Mouse (Mus musculus): Measurements from ENCODE around the gene Wdr20. TPM values are rescaled to one million over a fixed set of nuclear protein-coding genes. Genes with fewer than 3 reads are reported as not detected.
A peak's percentile ranks its signal among the peaks of the same experiment; 100 is the strongest.
"Not testable (repeated sequence)": the region's sequence is repeated elsewhere in the genome, so short reads cannot be mapped to it uniquely, and the experiment has no call there.

Gene Wdr20
- total RNA-seq (2014; fragmentation: Nextera tagmentation): 28.5 and 36.9 TPM in 2 replicates
- total RNA-seq (2017): 47.1 and 47.7 TPM in 2 replicates
- polyA plus RNA-seq (2012): 8.1 and 16.4 TPM in 2 replicates

DNA sequence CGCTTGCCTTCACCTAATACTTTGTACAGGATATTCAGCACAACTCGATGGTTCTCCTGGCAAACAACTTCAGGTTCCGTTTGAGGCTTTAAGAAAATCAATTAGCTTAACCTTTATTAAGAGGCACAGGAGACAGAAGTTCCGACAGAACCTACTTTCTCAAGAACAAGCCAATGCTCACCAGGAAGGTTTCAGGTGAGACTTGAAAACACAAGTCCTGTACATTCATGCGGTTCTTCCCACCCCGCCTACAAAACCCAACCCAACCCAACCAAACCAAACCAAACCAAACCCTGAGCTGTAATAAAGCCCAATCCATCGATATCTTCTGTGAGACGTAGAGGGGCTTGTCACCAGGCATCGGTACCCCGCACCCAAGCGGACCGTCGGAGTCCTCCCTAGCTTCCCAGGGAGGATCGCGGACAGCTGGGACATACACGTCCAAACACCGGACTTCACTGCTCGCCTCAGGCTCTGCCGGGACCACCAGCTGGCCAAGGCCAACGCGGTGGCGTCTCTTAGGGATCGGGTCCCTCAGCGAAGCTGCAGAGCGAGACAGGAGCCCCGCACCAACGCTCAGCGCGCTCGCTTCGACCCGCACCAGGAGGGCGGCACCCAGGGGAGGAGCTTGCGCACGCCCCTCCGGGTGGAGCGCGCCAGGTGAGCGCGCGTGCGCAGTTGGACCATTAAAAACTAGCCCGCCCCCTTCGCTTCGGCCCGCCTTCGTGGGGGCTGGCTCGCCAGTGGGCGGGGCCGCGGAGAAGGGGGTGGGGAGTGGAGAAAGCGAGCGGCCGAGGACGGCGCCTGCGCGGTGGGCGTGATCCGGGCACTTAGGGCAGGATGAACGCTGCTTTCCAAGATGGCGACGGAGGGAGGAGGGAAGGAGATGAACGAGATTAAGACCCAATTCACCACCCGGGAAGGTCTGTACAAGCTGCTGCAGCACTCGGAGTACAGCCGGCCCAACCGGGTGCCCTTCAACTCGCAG is at the start of gene Wdr20:
Gene Wdr20, plus strand, starts transcription at position 775 of the 988 bp plus-strand sequence.
- peak; percentile 89 for ATAC-seq (ENCODE audit: extremely low read depth, insufficient number of reproducible peaks, low FRiP score, poor library complexity, severe bottlenecking)

DNA sequence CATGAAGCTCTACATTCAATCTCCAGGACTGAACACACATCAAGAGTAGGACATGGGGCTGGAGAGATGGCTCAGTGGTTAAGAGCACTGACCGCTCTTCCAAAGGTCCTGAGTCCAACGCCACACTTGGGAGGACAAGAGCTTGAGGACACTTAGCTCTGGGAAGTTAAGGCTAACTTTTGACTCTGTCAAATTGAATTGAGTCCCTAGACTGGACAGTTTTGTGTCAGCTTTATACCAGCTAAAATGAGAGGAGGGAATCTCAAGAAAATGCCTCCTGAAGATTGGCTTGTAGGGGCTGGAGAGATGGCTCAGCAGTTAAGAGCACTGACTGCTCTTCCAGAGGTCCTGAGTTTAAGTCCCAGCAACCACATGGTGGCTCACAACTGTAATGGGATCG is 48.8 kb upstream of the Wdr20 start:
- peaks cover 86% of the 10 kb centered on the region for H3K36me3 ChIP-seq (replicated peaks)
- not testable (repeated sequence) for H3K27me3 ChIP-seq (ENCODE audit: insufficient read depth, low read length); ATAC-seq (ENCODE audit: extremely low read depth, insufficient number of reproducible peaks, low FRiP score, poor library complexity, severe bottlenecking); DNase-seq (ENCODE audit: low spot score); H3K9me3 ChIP-seq (replicated peaks); H3K4me3 ChIP-seq (ENCODE audit: low read depth, low read length)
- peaks cover 33% of the 10 kb centered on the region for H3K4me1 ChIP-seq (ENCODE audit: insufficient read depth, low read depth, low read length)
- peak; percentile 87; the same call in 1 of the 2 replicates for TF ChIP-seq POLR2AphosphoS5 (IDR thresholded peaks at IDR 0.05; ENCODE audit: insufficient replicate concordance, low read depth, low read length)

More for the DNA sequence above, at the start of gene Wdr20:
- DNase-seq (ENCODE audit: low spot score): peak; percentile 98
- TF ChIP-seq GATA1 (IDR thresholded peaks at IDR 0.05; ENCODE audit: borderline replicate concordance, low read length) (no peak), POLR2AphosphoS5 (IDR thresholded peaks at IDR 0.05; ENCODE audit: insufficient replicate concordance, low read depth, low read length) (no peak), CTCF (IDR thresholded peaks at IDR 0.05; ENCODE audit: low read depth, low read length) (no peak), TAL1 (conservative IDR thresholded peaks at IDR 0.05; ENCODE audit: low read depth, low read length) (no peak), GATA2 (IDR thresholded peaks at IDR 0.05; ENCODE audit: borderline replicate concordance, low read depth, low read length) (peak; percentile 70; the same call in 1 of the 2 replicates)
- Histone ChIP-seq H3K36me3 (replicated peaks) (peaks cover 16% of the 10 kb centered on the region), H3K4me3 (ENCODE audit: low read depth, low read length) (peak within 1 kb of the TSS; percentile 94), H3K27me3 (ENCODE audit: insufficient read depth, low read length) (peaks cover 14% of the 10 kb centered on the region), H3K9me3 (replicated peaks) (no peaks in the 10 kb centered on the region), H3K4me1 (ENCODE audit: insufficient read depth, low read depth, low read length) (peaks cover 25% of the 10 kb centered on the region)

DNA sequence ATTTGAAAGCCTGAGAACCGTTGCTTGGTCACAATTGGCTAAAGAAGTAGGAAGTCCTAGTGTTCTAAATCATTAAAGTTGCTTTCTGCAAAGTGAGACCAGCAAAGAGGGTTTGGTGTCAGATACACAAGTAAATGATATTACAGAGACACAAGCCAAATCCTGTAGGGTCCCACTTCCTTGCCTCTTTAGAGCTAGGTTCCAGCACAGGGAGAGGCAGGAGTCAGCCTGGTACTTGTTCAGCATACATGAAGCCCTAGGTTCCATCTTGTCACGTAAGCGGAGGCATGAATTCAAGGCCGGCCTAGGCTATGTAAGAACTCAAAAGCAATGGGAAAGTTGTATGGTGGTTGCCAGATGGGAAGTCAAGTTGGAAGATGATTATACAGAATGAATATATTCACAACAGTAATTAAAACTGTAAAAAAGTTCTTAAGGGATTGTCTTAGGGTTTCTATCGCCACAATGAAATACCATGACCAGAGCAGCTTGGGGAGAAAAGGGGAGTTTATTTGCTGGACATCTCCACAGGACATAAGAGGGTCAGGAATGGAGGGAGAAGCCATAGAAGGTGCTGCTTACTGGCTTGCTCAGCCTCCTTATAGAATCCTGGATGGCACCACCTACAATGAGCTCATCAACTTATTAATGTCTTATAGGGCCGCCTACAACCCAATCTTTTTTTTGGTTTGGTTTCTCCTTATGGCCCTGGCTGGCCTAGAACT is 47.7 kb upstream of the Wdr20 start:
- H3K27me3 ChIP-seq (ENCODE audit: insufficient read depth, low read length): no peaks in the 10 kb centered on the region
- TF ChIP-seq CTCF (IDR thresholded peaks at IDR 0.05; ENCODE audit: low read depth, low read length): no peak
- TF ChIP-seq GATA2 (IDR thresholded peaks at IDR 0.05; ENCODE audit: borderline replicate concordance, low read depth, low read length): no peak
- no peak for TF ChIP-seq TAL1 (conservative IDR thresholded peaks at IDR 0.05; ENCODE audit: low read depth, low read length)
- no peak; the same call in 1 of the 2 replicates for TF ChIP-seq POLR2AphosphoS5 (IDR thresholded peaks at IDR 0.05; ENCODE audit: insufficient replicate concordance, low read depth, low read length)
- TF ChIP-seq GATA1 (IDR thresholded peaks at IDR 0.05; ENCODE audit: borderline replicate concordance, low read length): no peak
- no peak for ATAC-seq (ENCODE audit: extremely low read depth, insufficient number of reproducible peaks, low FRiP score, poor library complexity, severe bottlenecking)
- no peak for DNase-seq (ENCODE audit: low spot score)
- no peak overlapping the region for H3K4me3 ChIP-seq (ENCODE audit: low read depth, low read length)
- peaks cover 86% of the 10 kb centered on the region for H3K36me3 ChIP-seq (replicated peaks)
- no peaks in the 10 kb centered on the region for H3K9me3 ChIP-seq (replicated peaks)
- H3K4me1 ChIP-seq (ENCODE audit: insufficient read depth, low read depth, low read length): peaks cover 36% of the 10 kb centered on the region

GRCm38 (mm10) chr12:110693378-110693777 is 44.4 kb upstream of the Wdr20 start:
- not testable (repeated sequence) for H3K27me3 ChIP-seq (ENCODE audit: insufficient read depth, low read length); DNase-seq (ENCODE audit: low spot score); ATAC-seq (ENCODE audit: extremely low read depth, insufficient number of reproducible peaks, low FRiP score, poor library complexity, severe bottlenecking); H3K9me3 ChIP-seq (replicated peaks)
- Histone ChIP-seq H3K4me3 (ENCODE audit: low read depth, low read length) (peak overlapping the region; percentile 60), H3K36me3 (replicated peaks) (peaks cover 62% of the 10 kb centered on the region), H3K4me1 (ENCODE audit: insufficient read depth, low read depth, low read length) (peaks cover 48% of the 10 kb centered on the region)

DNA sequence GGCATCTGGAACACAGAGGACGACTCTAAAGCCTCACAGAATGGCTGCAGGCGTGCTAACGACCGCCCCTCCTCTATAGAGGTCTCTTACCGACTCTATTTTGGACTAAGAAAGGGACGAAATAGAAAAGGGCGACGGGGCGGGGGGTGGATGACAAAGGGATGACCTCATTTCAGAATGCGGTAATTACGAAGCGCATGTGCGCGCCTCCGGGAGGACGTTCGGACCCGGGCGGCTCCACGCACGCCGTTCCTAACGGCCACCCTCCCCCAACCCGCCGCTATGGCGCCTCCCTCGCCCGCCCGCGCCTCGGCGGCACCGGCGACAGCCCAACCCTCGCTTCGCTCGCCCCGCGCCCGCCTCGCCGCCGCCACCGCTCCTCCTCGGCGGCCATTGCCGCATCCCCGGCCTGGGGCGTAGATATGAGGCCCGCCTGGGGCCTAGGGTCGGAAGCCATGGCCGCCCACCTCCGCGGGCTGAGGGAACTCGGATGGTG is 42.0 kb upstream of the Wdr20 start:
- no peaks in the 10 kb centered on the region for H3K27me3 ChIP-seq (ENCODE audit: insufficient read depth, low read length)
- no peak for ATAC-seq (ENCODE audit: extremely low read depth, insufficient number of reproducible peaks, low FRiP score, poor library complexity, severe bottlenecking)
- no peaks in the 10 kb centered on the region for H3K9me3 ChIP-seq (replicated peaks)
- H3K4me1 ChIP-seq (ENCODE audit: insufficient read depth, low read depth, low read length): peaks cover 59% of the 10 kb centered on the region
- TF ChIP-seq GATA2 (IDR thresholded peaks at IDR 0.05; ENCODE audit: borderline replicate concordance, low read depth, low read length) (no peak), CTCF (IDR thresholded peaks at IDR 0.05; ENCODE audit: low read depth, low read length) (no peak), TAL1 (conservative IDR thresholded peaks at IDR 0.05; ENCODE audit: low read depth, low read length) (no peak), GATA1 (IDR thresholded peaks at IDR 0.05; ENCODE audit: borderline replicate concordance, low read length) (no peak), POLR2AphosphoS5 (IDR thresholded peaks at IDR 0.05; ENCODE audit: insufficient replicate concordance, low read depth, low read length) (no peak; the same call in 1 of the 2 replicates)
- peak; percentile 31 for DNase-seq (ENCODE audit: low spot score)
- peaks cover 39% of the 10 kb centered on the region for H3K36me3 ChIP-seq (replicated peaks)
- peak overlapping the region; percentile 97 for H3K4me3 ChIP-seq (ENCODE audit: low read depth, low read length)
